Comparison of ENCODE assay signal across 11 mouse cellular contexts in genomic region chrX:99443528-99443962, GRCm38 (mm10). TPM values are rescaled to one million over a fixed set of nuclear protein-coding genes. Genes with fewer than 3 reads are reported as not detected.
DNase-seq lines count a peak whose midpoint lies in the region; ATAC-seq lines count a peak whose summit lies in the region.
"Had no signal": no experiment of that assay in that cellular context is flagged by ENCODE, and none has a peak within 500 bp of the region (broad histone marks: within the 10 kb centered on the region; RNA-seq: fewer than 3 reads in every experiment).

No protein-coding gene starts in this region.

- H3K4me3 ChIP-seq in kidney, embryonic 16.5 days (ENCODE audit: low read length) = 0 out of 2 replicates have a peak overlapping the region, but pooled peaks have one; percentile 8
- H3K4me3 ChIP-seq in embryonic facial prominence, embryonic 13.5 days = no peak overlapping the region
- H3K4me3 ChIP-seq in limb, embryonic 12.5 days (replicated peaks) = no peak overlapping the region
- H3K4me3 ChIP-seq: hindbrain, embryonic 15.5 days had no signal

- H3K27ac ChIP-seq in kidney, embryonic 16.5 days (ENCODE audit: low read length) = peak overlapping the region; percentile 82
- H3K27ac ChIP-seq in embryonic facial prominence, embryonic 13.5 days = peak overlapping the region; percentile 80
- peak overlapping the region; percentile 87 for H3K27ac ChIP-seq in limb, embryonic 12.5 days
- H3K27ac ChIP-seq: hindbrain, embryonic 15.5 days had no signal

- H3K4me2 ChIP-seq in kidney, embryonic 16.5 days (replicated peaks; ENCODE audit: low read depth, low read length) = peak overlapping the region; percentile 33
- no peak overlapping the region for H3K4me2 ChIP-seq in embryonic facial prominence, embryonic 13.5 days
- H3K4me2 ChIP-seq in limb, embryonic 12.5 days = peak overlapping the region; percentile 39

- peak overlapping the region; percentile 31; the same call in 1 of the 2 replicates for H3K9ac ChIP-seq in kidney, embryonic 16.5 days (replicated peaks; ENCODE audit: low read length)
- H3K9ac ChIP-seq in embryonic facial prominence, embryonic 13.5 days = no peak overlapping the region
- no peak overlapping the region for H3K9ac ChIP-seq in limb, embryonic 12.5 days (replicated peaks)
- H3K9ac ChIP-seq: hindbrain, embryonic 15.5 days had no signal

- peak; percentile 63 for ATAC-seq in kidney, embryonic 16.5 days (ENCODE audit: low FRiP score, low TSS enrichment)
- ATAC-seq in embryonic facial prominence, embryonic 13.5 days (ENCODE audit: insufficient number of reproducible peaks, insufficient read depth, low FRiP score, low TSS enrichment, low read depth) = no peak
- ATAC-seq in limb, embryonic 12.5 days (ENCODE audit: insufficient number of reproducible peaks, insufficient read depth, low FRiP score, low TSS enrichment, low read depth) = no peak
- no peak for ATAC-seq in megakaryocyte, adult 5-6 weeks (ENCODE audit: poor library complexity, severe bottlenecking)
- no peak for ATAC-seq in frontal cortex, adult (ENCODE audit: low TSS enrichment)

- H3K36me3 ChIP-seq in kidney, embryonic 16.5 days (ENCODE audit: insufficient read depth, low read length) = no peaks in the 10 kb centered on the region
- no peaks in the 10 kb centered on the region for H3K36me3 ChIP-seq in embryonic facial prominence, embryonic 13.5 days
- H3K36me3 ChIP-seq in limb, embryonic 12.5 days = no peaks in the 10 kb centered on the region
- H3K36me3 ChIP-seq: hindbrain, embryonic 15.5 days had no signal

- WGBS in kidney, embryonic 16.5 days = 34% methylated on average over 16 of the region's 16 CpGs
- WGBS in embryonic facial prominence, embryonic 13.5 days = 38% methylated on average over 16 of the region's 16 CpGs
- 28% methylated on average over 16 of the region's 16 CpGs for WGBS in limb, embryonic 12.5 days

- no peaks in the 10 kb centered on the region for H3K9me3 ChIP-seq in kidney, embryonic 16.5 days (ENCODE audit: low read length)
- no peaks in the 10 kb centered on the region for H3K9me3 ChIP-seq in embryonic facial prominence, embryonic 13.5 days
- no peaks in the 10 kb centered on the region for H3K9me3 ChIP-seq in limb, embryonic 12.5 days
- H3K9me3 ChIP-seq: hindbrain, embryonic 15.5 days had no signal

- no peak for DNase-seq in kidney, adult 9 months
- DNase-seq in ZHBTc4 (ENCODE audit: low read depth, low spot score) = peak; percentile 48
- no peak for DNase-seq in gastrocnemius, adult 18-20 months (ENCODE audit: low spot score)
- DNase-seq: adrenal gland, postnatal 36 days; gastrocnemius, postnatal 14 days had no signal

- H3K27me3 ChIP-seq in kidney, embryonic 16.5 days (ENCODE audit: insufficient read depth, low read length) = peaks cover 16% of the 10 kb centered on the region
- peaks cover 52% of the 10 kb centered on the region for H3K27me3 ChIP-seq in embryonic facial prominence, embryonic 13.5 days
- peaks cover 62% of the 10 kb centered on the region for H3K27me3 ChIP-seq in limb, embryonic 12.5 days

- peaks cover 11% of the 10 kb centered on the region; the same call in 1 of the 2 replicates for H3K4me1 ChIP-seq in kidney, embryonic 16.5 days (ENCODE audit: insufficient read depth, low read length)
- H3K4me1 ChIP-seq in embryonic facial prominence, embryonic 13.5 days = peaks cover 24% of the 10 kb centered on the region
- peaks cover 20% of the 10 kb centered on the region for H3K4me1 ChIP-seq in limb, embryonic 12.5 days (replicated peaks)

RNA-seq across cellular contexts. Expression of gene Pja1, which starts 27.5 kb away (rescaled TPM):
- 207 and 212 TPM in 2 replicates for polyA plus RNA-seq in kidney, embryonic 16.5 days (2015; fragmentation: Nextera tagmentation; extraction: Ambion mirVana)
- 181 and 195 TPM in 2 replicates for polyA plus RNA-seq in embryonic facial prominence, embryonic 13.5 days (2015; fragmentation: Nextera tagmentation; extraction: Ambion mirVana)
- polyA plus RNA-seq in limb, embryonic 12.5 days (2016; fragmentation: Nextera tagmentation; extraction: Ambion mirVana) = 178 and 181 TPM in 2 replicates
- total RNA-seq in megakaryocyte, adult 5-6 weeks (2015) = 5.8 and 7.7 TPM in 2 replicates
- 13.6 and 20.4 TPM in 2 replicates for total RNA-seq in megakaryocyte, adult 5-6 weeks (2017)
- total RNA-seq in gastrocnemius, adult 18-20 months (2021) = 10 to 100 TPM; 14.0 to 14.1 TPM
